Mouse (Mus musculus) mouse embryonic stem cell (cell line): Measurements from ENCODE around the gene Tbc1d9.

Experiments
- in situ Hi-C, 2 experiments: fragments of 300-500 bp; cut with MboI; formaldehyde crosslinking; loops; 1 replicate in 1 of 2; 3 replicates in 1 of 2; pipeline ENCODE4 v1.14.3; 2019 to 2020; ENCODE audit warnings: low sequenced_read_pairs in 2 of 2, low pct_unique_long_range_greater_than_20kb in 1 of 2, mixed read lengths in 1 of 2; ENCODE audit not compliant: unreplicated experiment in 1 of 2

Gene Tbc1d9

DNA sequence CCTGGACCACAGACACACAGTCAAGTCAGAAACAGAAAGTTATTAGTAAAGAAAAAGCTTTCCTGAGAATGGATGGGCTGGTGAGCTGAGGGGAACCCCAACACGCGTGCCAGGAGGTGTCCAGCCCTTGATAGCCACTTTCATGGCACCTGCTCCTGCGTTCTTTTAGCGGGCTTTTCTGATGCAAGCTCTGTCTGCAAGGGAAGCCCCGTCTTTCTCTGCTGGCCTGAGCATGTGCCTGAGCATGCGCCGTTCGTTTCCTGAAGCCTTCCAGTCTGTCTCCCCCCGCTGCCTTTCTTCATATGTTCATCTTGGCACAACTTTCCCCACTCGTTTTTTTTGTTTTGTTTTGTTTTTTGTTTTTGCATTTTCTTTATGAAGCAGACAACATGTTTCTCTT, 10.5 kb downstream of the Tbc1d9 start:
- in situ Hi-C loops = no loop called here

DNA sequence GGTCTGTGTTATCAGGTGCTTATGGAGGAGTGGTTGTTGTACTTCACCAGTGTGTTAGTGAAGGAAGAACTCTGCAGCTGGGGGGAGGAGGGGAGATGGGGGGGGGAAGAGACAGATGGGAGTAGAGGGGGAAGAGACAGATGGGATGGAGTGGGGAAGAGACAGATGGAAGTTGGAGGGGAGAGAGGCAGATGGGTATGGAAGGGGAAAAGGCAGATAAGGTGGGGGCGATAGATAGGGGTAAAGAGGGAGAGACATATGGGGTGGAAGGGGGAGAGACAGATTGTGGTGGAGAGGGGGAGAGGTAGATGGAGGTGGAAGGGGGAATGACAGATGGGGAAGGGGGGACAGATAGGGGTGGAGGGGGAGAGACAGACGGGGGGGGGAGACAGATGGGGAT, 11.6 kb downstream of the Tbc1d9 start:
- in situ Hi-C loops = no loop called here

DNA sequence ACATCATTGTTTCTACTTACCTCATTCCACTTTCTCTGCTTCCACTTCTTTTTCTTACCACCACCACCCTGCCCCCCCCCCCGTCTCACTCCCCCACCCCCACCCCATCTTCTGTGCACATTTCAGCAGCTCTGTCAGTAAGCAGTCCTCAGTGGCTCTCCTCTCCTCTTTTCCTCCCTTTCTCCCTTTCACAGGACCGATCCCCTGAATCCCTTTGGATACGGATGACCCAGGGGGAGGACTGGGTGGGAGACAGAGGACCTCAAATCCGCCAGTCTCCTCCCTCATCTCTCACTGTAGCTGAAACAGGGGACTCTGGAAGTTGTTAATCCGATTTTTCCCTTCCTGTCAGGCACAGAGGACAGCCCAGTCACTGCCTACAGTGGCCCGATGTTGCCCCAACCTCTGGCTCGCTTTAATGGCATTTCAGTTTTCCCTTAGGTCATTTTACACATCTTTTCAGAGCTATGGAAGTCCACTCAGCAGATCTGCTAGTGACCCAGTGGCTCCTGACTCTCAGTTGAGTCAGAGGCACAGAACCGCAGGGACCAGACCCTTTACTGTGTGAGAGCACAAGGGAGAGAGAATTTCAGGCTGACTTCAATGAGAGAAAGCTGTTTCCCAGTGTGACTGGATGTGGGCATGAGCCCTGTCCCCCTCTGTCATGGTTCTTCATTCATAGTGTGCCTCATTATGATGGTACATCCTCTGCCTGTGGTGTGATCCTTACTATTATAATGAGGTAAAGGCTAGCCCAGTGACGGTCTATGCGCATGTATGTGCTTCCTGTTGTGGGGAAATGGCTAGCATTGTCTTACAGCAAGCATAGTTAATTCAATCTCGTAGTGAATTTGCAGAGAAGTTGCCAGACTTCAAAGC, 12.4 kb downstream of the Tbc1d9 start:
- in situ Hi-C loops = no loop called here

DNA sequence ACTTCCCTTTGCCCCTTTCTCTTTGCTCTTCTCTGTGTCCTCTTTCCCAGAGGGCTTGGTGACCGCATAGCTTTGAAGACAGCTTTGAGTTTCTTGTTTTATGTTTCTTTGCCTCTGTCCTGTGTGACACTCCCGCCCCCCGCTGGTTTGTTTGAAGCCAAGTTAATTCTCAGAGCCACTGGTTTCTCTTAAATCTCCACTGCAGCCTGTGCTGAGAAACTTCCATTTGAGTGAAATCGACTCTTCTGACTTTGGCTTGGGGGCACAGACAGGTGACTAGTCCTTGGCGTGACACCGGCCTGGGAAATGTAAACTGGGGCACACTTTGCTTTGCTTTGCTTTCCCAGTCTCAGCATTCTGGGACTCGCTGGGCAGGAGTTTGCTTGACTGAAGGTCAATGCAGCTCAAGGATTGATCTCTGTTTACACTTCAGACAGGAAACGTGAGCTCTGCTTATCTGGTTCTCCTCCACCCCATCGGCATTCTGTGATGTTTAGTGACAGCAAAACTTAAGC, 13.1 kb downstream of the Tbc1d9 start:
- in situ Hi-C loops = no loop called here

DNA sequence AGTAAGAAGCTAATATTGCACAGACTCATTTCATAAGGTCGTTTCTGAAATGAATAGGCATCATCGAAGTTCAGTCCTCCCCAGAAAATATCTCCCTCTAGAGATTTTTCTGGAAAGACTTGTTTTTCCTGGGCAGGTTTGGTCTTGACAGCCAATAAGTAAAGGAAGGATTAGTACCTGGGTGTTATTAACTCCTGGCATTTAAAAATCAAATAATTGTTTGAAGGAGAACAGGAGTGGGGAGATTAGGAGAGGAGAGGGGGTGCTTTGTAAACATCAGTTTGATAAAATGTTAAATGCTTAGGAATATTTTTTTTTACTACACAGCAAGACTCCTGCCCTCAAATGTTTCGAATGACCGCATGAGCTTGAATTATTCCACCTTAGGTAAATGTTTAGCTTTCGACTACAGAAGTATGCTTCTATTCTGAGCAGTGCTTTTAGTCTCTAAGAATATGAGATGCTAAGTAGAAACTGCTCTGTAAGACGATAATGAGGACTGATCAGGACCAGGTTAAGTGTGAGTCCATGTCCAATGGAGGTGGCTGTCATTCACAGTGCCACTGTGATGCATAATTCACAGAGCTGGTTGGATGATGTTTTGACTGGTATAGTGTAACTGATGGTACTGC, 16.8 kb downstream of the Tbc1d9 start:
- in situ Hi-C loops = no loop called here

DNA sequence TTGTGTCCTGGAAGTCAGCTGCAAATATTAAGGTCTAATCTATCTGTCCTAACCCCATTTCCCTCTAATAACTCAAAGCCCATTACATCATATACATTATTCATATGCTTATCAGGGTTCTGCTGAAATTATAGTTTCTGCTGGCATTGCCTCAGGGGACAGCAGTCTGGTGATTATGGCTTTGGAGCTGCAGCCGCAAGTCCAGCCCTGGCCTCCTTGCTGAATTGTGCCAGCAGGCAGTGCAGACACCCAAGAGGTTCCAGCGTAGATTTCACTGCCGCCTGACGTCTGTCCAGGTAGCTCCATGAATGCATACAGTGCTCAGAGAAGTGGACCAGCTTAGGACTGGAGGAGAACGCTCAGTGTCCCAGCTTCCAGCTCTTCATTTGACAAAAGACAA, 17.6 kb downstream of the Tbc1d9 start:
- in situ Hi-C loops = no loop called here

DNA sequence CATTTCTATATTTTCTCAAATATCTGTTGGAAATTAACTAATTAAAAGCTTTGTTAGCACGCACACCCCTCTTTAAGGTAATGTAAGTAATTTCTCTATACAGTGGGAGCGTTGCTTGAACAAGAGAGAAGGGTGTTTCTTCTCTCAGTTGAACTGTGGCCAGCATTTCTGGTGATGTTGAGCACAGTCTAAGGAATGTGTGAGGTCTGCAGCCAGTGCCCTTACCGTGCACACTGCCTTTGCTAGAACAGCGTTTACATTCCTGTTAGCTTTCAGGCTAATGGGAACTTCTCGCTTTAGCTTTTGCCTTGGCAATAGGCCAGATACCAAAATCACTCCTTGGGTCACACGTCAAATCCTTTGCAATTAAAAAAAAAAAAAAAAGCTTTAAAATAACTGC, 21.2 kb downstream of the Tbc1d9 start:
- in situ Hi-C loops = no loop called here

DNA sequence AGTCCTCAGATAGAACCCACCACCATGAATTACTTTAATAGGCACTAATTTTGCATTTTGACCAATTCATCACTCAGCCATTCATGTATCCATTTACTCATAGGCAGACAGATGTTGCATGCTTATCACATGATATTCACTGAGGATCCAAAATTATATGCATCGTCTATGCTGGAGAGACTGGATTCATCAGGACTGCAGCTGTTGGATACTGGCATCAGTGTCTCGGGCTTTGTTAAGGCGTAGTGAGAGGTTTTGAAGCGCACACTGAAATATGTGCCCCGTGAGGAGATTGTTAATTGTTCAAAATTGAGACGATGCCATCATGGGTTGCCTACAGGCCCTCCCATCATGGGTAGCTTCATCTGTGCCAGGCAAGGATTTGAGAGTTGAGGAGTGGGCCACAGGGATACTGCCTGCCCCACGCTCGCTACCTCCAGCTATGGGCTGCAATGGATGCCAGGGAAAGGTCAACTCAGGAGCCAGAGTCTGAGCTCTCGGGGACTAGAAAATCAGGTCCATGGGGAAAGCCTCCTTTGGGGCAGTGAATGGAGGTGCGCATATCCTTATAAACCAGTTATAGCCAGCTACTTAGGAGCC, 22.3 kb downstream of the Tbc1d9 start:
- in situ Hi-C loops = no loop called here

DNA sequence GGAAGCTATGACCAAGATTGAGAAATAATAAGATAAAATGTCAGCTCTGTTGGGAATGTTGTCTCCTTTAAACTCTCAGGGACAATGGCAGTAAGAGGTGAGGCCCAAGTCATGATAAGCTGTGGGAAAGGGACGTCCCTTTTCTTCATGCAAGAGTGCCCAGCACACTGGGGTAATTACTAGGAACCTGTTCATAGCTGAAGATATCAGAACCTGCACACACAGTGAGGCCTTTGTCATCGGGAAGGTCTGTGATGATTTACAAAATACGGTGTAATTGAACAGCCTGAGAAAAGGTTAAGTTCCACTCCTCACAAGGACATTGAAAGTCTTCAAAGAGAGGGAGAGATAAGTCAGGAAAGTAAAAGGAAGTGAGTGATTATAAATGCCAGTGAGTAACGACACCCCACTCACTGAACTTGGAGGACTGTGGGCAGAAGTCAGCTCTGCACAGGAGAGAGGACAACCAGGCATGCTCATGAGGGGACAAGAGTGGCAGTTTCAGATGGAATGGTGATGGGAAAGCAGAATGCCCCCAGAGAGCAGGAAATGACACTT, 24.5 kb downstream of the Tbc1d9 start:
- in situ Hi-C loops = no loop called here

DNA sequence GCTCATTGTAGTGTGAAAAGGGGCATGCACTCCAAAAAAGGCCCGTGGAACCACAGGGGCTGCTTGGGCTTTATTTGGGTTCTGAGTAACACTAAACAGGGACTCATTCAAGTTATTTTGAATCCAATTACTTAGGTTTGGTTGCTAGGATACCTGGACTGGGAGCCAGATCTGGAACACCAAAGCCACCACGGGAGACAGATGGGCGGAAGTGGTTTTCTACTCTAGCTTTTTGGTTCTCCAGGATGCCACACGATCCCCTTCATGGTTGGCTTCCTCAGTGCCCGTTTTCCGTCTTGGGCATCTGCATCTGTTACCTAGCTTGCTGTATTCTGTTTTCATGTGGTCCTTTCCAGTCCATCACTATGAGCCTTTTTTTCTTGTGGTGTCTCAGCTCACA, 30.9 kb downstream of the Tbc1d9 start:
- in situ Hi-C loops = no loop called here

DNA sequence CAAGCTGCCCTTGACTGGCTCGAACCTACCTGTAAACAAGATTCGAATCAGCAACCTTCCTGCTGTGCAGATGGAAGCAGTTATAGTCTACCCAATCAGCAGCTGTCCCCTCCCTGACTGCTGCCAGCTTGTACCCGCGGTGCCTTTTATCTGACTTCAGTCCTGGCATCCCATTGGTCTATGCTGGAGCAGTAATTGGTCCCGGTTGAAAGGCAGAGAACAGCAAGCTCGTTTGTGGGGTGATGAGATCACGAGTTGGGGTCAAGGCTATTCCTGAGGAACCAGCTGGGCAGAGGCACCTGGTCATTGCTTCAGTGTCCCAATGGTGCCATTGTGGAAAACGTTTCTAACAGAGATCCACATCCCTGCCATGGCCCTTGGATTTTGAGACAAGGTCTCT, 34.6 kb downstream of the Tbc1d9 start:
- in situ Hi-C loops = no loop called here

DNA sequence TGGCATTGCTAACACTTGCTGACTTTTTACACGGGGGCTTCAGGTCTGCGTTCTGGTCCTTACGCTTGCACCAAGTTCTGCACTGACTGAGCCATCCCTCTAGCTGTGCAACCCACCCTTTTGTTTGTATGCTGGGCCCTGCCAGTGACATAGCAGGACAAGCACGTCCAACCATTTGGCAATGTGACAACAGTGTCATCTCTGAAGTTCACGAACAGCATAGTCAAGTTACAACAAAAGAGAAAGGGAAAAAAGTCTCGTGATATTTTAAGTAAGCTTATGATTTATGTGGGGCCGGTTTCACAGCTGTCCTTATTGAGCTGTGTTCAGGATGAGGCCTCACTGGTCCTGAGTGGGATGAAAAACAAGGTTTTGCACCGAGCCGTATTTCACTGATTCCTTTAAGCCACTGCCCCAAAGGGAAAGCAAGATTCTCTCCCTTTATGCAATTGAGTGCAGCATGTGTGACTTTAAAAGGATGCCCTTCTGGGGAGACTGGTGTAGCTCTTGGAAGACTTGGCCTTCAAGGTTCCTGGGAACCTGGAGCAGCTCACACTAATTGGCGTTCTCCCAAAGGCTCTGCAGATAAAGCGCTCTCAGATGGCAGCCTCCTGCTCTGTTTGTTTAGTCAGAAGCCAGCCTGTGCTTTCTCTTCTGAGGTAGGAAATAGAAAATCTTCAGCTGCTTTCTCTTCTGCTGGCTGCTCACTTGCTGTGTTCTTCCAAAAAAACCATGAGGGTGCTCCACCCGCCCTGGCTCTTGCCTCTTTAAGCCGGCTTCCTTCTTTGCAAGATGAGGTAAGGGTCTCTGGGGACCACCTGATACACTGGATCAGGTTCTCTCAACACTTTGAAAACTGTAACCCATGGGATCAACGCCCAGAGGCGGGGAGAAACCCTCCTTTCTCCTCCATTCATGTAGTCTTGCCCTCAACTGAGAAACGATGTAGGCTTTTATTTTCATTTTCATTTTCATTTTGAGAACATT, 35.3 kb downstream of the Tbc1d9 start:
- in situ Hi-C loops = no loop called here

DNA sequence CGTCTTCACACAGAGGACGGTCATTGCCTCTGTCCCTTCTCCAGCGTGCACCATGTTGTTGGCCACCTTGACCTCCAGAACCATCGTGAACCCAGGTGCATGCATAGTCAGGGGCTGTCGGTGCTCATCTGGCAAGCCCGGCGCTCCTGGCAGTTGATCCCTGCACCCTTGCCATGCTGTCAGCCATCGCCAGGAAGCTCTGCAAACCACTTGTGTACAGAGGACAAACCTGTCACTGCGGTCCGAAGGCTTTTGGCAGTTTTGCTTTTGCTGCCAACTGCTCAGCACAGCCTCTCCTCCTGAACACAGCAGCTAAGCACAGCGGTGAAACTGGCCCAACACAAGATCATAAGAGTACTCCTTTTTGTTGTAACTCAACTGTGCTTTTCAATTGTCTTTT, 37.8 kb downstream of the Tbc1d9 start:
- in situ Hi-C loops = no loop called here

DNA sequence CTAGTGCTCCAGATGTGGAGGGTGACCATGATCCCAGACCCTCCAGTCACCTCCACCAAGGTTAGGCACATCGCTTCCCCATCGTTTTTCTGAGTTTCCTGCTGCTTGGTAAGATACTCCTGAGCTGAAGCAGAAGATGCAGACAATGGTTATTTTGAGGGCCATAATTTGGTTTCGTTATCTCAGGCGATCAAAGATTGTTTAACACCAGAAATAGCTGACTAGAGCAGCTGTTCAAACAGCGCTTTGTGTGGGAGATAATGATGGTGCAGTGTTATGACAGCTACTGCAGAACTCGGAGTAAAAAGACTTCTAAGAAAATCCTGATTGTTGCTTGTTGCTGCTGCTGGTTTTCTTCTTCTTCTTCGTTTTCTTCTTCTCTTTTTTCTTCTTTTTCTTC, 40.8 kb downstream of the Tbc1d9 start:
- in situ Hi-C loops = no loop called here

DNA sequence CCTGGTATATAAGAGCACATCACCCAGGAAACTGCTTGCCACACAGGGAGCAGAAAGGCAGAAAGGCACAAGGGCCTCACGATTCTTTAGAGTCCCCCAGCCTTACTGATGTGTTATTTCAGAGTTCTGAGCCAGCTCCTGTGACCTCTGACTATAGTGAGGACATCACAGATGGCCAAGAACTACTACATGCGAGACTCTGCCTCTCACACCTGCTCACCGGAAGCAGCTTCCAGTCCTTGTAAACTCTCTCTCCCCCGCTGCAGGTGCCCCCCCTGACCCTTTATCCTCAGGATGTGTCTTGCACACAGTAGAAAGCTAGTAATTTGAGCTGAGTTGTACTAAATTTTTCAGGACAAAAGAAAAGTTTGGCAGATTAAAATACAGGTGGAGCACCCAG, 44.4 kb downstream of the Tbc1d9 start:
- in situ Hi-C loops = no loop called here

DNA sequence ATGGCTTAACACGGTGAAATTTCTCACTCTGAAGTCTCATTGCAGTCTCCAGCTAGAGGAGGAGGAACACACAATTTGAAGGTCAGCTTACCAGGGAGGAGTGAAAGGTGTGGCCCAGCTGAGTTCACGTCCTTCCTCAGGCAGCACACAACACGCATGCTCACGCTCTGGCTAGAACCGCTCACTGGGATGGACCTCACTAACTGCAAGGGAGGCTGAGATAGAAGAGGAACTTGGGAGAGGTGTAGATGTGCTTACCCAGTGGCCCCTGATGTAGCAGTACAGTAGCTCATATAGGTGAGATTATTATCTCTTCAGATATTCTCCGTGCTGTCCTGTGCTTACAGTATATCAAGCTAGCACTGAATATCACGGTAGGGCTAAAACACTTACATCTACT, 45.5 kb downstream of the Tbc1d9 start:
- in situ Hi-C loops = no loop called here

DNA sequence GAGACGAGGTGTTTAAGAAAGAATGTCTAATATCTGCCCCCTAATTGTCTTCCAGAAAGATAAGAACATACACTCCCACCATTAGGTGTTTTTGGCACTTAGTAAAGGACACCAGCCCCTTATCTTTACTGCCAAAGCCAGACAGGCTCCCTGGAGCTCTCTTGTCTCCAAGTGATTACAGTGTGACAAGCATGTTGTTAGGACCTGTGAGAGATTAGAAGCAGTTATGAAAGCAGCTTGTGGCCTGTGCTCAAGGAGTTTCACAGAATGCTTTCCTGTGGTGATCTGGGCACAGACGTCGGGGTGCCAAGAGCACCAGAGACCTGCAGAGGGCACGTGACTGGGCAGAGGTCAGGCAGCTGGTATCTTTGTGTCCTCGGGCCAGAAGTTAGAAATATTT, 49.9 kb downstream of the Tbc1d9 start:
- in situ Hi-C loops = no loop called here

DNA sequence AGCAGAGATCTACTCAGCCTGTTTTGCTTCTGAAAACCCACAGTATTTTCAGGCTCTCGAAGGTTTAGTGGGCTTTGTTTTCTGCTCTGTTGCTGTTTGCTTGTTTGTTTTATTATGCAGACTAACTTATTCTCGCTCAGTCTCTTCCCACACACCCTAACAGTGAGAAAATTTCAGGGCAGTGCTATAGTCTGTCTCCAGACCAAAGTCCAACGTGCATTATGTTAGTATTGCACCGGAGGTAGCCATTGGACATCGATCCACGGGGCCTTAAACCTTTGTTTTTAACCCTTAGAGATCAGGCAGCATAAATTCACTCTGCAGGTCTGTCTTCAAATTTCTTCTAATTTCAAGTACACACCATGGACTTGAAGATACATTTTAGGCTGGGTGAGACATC, 51.4 kb downstream of the Tbc1d9 start:
- in situ Hi-C loops = no loop called here
